Mouse (Mus musculus) heart, adult 8-10 months (tissue): ENCODE measurements around the gene Aloxe3. TPM values are rescaled to one million over a fixed set of nuclear protein-coding genes. Genes with fewer than 3 reads are reported as not detected.

Source experiments
- DNase-seq: peaks from one replicate; pipeline ENCODE4 v3.0.0; 2022; ENCODE audit warnings: low spot score
- total RNA-seq, 4 experiments: library from RNA; stranded (reverse); gene quantifications; 2 replicates each; pipeline ENCODE4 v1.2.4; 2022

Gene Aloxe3
- total RNA-seq, 4 experiments from 2014 or later, result not detected

GRCm38 (mm10) chr11:69174722-69175121 lies 49.0 kb downstream of the Aloxe3 start:
- no peak for DNase-seq

- DNase-seq, result no peak
Measured at GRCm38 (mm10) chr11:69178525-69178924, 52.8 kb downstream of the Aloxe3 start.

GRCm38 (mm10) chr11:69179512-69179911 lies 53.8 kb downstream of the Aloxe3 start:
- DNase-seq, result no peak

GRCm38 (mm10) chr11:69180120-69180519 lies 54.4 kb downstream of the Aloxe3 start:
- DNase-seq, result no peak

GRCm38 (mm10) chr11:69185031-69185430 lies 59.3 kb downstream of the Aloxe3 start:
- no peak for DNase-seq

- DNase-seq, result no peak
Measured at GRCm38 (mm10) chr11:69185936-69186335, 60.2 kb downstream of the Aloxe3 start.

GRCm38 (mm10) chr11:69192840-69193239 lies 67.1 kb downstream of the Aloxe3 start:
- peak; percentile 11 for DNase-seq

GRCm38 (mm10) chr11:69196766-69197165 lies 71.1 kb downstream of the Aloxe3 start:
- no peak for DNase-seq

- no peak for DNase-seq
Measured at GRCm38 (mm10) chr11:69197194-69197593, 71.5 kb downstream of the Aloxe3 start.

GRCm38 (mm10) chr11:69197743-69198142 lies 72.0 kb downstream of the Aloxe3 start, which contains the start of gene Alox8:
TSS of gene Alox8 (minus strand) at chr11:69197843.
- no peak for DNase-seq

Other genes with a start within 250 kb of the Aloxe3 start
- under 1 TPM in 3 of 4 experiments, not detected in 1; 0.11 to 0.28 (median 0.17) TPM for gene Rnf222, start 237.3 kb upstream of the Aloxe3 start, total RNA-seq
- 100 to 1,000 TPM; 676 to 808 (median 721) TPM for gene Rpl26, start 224.3 kb upstream of the Aloxe3 start, total RNA-seq
- under 1 TPM in 1 of 4 experiments, not detected in 3; 0.44 TPM for gene Odf4, start 198.8 kb upstream of the Aloxe3 start, total RNA-seq
- gene Arhgef15, start 168.4 kb upstream of the Aloxe3 start, total RNA-seq, result 10 to 100 TPM; 26.6 to 30.9 (median 30.1) TPM
- gene Slc25a35, start 157.8 kb upstream of the Aloxe3 start, total RNA-seq, result 1 to 10 TPM; 3.4 to 8.3 (median 6.3) TPM
- gene Rangrf, start 150.7 kb upstream of the Aloxe3 start, total RNA-seq, result 10 to 100 TPM; 81.3 to 98.3 (median 89.4) TPM
- gene Pfas, start 117.4 kb upstream of the Aloxe3 start, total RNA-seq, result 1 to 10 TPM; 4.5 to 8.2 (median 5.3) TPM
- gene Ctc1, start 110.0 kb upstream of the Aloxe3 start, total RNA-seq, result 10 to 100 TPM; 13.0 to 19.5 (median 14.9) TPM
- gene Aurkb, start 80.2 kb upstream of the Aloxe3 start, total RNA-seq, result under 1 TPM in 2 of 4 experiments, not detected in 2; 0.33 to 0.75 TPM
- gene Borcs6, start 66.2 kb upstream of the Aloxe3 start, total RNA-seq, result 10 to 100 TPM; 16.1 to 18.7 (median 17.1) TPM
- gene Tmem107, start 55.1 kb upstream of the Aloxe3 start, total RNA-seq, result 1 to 10 TPM; 6.3 to 8.4 (median 7.5) TPM
- 10 to 100 TPM; 57.1 to 72.2 (median 68.6) TPM for gene Vamp2, start 37.4 kb upstream of the Aloxe3 start, total RNA-seq
- 10 to 100 TPM; 33.3 to 81.2 (median 48.5) TPM for gene Per1, start 30.7 kb upstream of the Aloxe3 start, total RNA-seq
- gene Hes7, start 5.5 kb upstream of the Aloxe3 start, total RNA-seq, result under 1 TPM in 1 of 4 experiments, not detected in 3; 0.12 TPM
- gene 9130213A22Rik, start 3.3 kb upstream of the Aloxe3 start, total RNA-seq, result under 1 TPM; 0.16 to 0.60 (median 0.38) TPM
- gene Alox12b, start 31.1 kb downstream of the Aloxe3 start, total RNA-seq, result not detected
- gene Alox8, start 71.9 kb downstream of the Aloxe3 start, total RNA-seq, result 1 to 10 TPM in 3 of 4 experiments, under 1 TPM in 1; 0.89 to 1.8 (median 1.2) TPM
- gene Gucy2e, start 111.1 kb downstream of the Aloxe3 start, total RNA-seq, result 1 to 10 TPM; 1.7 to 2.5 (median 2.1) TPM
- 1 to 10 TPM; 1.8 to 5.1 (median 2.6) TPM for gene Cntrob, start 197.9 kb downstream of the Aloxe3 start, total RNA-seq
- 10 to 100 TPM; 46.5 to 50.6 (median 49.2) TPM for gene Trappc1, start 198.1 kb downstream of the Aloxe3 start, total RNA-seq
- gene Kcnab3, start 200.4 kb downstream of the Aloxe3 start, total RNA-seq, result under 1 TPM in 3 of 4 experiments, not detected in 1; 0.17 to 0.38 (median 0.27) TPM
- under 1 TPM; 0.34 to 0.44 (median 0.39) TPM for gene Rnf227, start 214.6 kb downstream of the Aloxe3 start, total RNA-seq
- gene Chd3, start 243.5 kb downstream of the Aloxe3 start, total RNA-seq, result 10 to 100 TPM; 16.7 to 20.4 (median 18.3) TPM